Mouse (Mus musculus) spleen, adult 2 months (tissue): Measurements from ENCODE around the gene Lrrc38.

Experiments used
- CTCF ChIP-seq: fragments of 200-500 bp; IDR thresholded peaks from 2 replicates; pipeline ENCODE4 v1.5.1; 2011; ENCODE audit warnings: mild to moderate bottlenecking, inconsistent platforms; ENCODE audit not compliant: insufficient read depth, insufficient read length, insufficient replicate concordance; ENCODE audit errors: extremely low read depth
- POLR2A ChIP-seq: fragments of 200-500 bp; IDR thresholded peaks from 2 replicates; pipeline ENCODE4 v1.6.1; 2011; ENCODE audit warnings: low read depth, low read length, inconsistent platforms

DNA sequence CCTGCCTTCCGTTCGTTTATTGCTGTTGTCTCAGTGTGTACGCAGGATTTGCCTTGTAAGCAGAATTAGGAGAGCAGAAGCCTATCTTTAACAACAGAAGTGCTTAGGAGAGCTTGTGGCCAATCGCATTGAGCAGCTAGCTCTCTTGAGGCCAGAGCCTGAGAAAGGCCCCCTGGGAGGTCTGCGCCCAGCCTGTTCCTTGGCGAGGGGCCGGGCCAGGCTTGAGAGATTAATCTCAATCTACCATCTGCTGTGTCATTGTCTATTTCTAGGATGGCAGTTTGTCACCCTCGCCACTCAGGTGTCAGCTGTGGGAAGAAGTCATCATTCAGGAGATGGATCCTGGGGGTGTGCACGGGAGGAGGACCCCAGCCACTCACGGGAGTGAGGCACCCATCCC is 12.0 kb downstream of the Lrrc38 start:
- no peak for TF ChIP-seq POLR2A
- no peak for TF ChIP-seq CTCF
